Mouse (Mus musculus): ENCODE measurements around the gene Edc4.

Gene Edc4

GRCm38 (mm10) chr8:105942542-105942941 lies 61.9 kb downstream of the Edc4 start:
- DNase-seq (ENCODE audit: low read depth, low spot score): no peak

- no peak for DNase-seq (ENCODE audit: low read depth, low spot score)
Measured at GRCm38 (mm10) chr8:105943321-105943739, 62.6 kb downstream of the Edc4 start, which contains the start of gene Lcat. Gene Lcat, minus strand, starts transcription at chr8:105943382.

Data from telencephalon, adult 2 months (tissue).